Mouse (Mus musculus) adipocyte (in vitro differentiated cells): ENCODE data around the gene Odf2l.

Source experiments
- DNase-seq: peaks from one replicate; pipeline ENCODE4 v3.0.0-alpha.2; 2016; ENCODE audit warnings: low spot score

Odf2l gene

DNA sequence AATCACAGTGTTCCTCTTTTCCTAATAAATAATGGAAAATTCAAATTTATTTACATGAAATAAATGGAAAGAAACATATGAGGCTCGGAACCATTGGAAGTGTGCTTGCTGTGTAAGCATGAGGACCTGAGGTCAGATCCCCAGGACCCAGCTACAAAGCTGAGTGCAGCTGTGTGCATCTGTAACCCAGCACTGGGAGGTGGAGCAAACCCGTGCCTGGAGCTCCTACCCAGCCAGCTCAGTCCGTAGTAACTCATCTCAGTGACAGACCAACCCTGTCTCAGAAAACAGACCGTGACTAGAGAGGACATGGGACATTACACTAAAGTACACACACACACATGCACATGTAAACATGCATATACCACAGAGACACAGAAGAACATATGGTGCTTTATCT, 21.8 kb downstream of the Odf2l start:
- DNase-seq, result no peak

DNA sequence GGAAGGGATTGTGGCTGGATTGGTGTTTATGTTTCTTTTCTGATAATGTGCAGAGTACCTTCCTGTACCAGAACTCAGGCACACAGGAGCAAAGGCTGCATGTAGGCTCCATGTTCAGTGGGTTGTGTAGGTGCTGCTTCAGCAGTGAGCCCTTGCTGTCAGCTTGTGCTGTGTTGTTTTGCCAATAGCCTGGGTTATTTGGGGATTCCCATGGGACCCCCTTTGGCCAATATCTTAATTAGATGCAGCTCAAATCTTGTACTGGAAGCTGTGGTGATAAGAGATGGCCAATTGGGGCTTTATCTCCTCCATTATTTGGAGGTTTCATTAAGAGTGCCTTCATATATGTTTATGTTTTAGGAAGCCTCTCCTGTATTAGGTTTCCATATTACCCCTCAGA, 24.5 kb downstream of the Odf2l start:
- DNase-seq, result no peak

DNA sequence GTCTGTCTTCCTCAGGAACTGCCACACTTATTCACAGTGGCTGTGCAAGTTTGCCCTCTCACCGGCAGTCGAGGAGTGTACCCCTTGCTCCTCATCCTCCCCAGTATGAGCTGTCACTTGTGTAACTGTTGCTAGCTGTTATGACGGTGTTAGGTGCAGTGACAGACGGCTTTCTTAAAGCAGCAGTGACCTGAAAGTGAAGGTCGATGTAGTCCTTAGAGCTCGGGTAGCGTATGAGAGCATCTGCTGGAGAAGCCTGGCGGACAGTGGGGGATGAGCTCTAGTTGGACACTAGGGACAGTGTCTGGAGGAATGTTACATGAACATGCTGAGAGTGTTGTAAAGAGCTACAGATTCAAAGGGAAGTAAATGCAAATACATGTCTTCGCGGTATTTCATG, 25.5 kb downstream of the Odf2l start:
- no peak for DNase-seq

DNA sequence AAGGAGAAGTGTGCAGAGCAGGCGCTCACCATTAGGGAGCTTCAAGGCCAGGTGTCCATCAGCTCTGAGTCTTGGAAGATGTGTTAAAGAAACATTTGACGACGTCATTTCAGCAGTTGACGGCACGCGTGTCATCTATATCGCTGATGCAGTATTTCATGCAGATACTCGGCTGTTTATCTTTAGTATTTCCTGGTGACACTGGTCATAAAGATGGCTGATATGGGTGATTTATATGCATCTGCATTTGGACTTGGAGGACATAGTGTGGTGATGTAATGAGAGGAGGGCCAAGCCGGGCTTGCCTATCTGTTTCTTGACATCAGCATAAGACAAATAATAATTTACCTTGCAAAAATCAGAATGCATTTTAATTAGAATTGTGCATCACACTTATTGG, 28.5 kb downstream of the Odf2l start:
- no peak for DNase-seq

DNA sequence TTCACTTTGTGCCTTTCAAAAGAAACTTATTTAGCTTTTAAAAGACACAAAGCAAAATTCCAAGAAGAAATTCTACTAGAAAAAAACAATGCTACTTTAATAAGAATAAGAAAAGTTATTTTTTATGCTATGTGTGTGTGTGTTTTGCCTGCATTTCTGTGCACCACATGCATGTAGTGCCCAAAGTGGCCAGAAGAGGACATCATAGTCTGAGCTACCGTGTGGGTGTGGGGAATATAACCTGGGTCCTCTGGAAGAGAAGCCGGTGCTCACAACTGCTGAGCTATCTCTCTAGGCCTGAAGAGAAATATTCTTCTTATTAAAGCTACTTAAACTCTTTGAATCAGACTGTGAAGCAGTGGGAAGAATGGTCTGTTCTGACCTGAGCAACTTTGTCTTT, 29.1 kb downstream of the Odf2l start:
- peak; percentile 30 for DNase-seq

DNA sequence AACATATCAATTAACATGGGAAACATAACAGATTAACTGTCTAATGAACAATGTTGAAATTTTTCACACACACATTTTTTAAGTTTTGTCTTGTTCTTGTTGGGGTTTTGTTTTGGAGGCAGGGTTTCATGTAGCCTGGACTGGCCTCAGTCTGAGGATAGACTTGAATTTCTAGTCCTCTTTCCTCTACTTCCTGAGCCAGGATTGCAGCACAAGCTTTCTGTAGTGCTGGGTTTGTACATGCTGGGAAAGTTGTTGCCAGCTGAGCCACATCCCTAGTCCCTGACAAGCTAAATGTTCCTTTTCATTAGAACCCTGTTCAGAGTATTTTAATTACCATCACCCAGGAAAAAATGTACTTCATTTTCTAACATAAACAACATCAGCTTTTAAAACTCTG, 29.6 kb downstream of the Odf2l start:
- peak; percentile 78 for DNase-seq

DNA sequence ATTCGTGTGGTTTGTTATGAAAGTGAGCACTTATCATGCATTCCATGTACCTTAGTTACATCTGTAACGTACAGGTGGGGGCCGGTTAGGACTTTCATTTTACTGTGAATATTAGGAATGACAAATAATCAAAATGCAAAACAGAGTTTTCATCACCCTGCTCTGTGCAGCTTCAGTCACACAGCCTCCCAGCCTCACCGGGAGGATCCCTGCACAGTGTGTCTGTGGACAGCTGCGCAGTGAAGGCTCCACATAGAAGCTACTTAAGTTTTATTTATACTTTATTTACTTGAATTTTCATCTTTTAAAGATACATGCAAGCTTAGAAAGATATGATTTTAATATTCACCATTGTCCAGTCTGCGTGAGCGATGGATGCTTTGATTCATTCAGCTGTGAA, 32.7 kb downstream of the Odf2l start:
- no peak for DNase-seq

DNA sequence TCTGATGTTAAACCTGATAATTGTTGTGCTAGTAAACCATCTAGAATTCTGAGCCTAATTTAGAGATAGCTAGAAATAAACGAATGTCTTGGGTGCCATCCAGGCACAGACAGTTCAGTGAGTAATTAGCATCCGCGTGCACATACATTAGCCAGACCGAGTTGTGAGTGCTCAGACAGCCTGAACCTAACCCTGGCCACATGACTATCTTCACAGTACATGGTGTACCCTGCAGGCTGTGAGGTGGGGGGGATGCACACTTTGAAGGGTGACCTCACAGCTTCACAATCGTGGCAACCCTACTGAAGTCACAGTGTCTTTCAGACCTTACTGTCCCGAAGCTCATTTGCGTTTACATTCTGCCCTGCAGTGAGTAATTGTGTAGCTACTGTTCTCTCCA, 33.5 kb downstream of the Odf2l start:
- no peak for DNase-seq

DNA sequence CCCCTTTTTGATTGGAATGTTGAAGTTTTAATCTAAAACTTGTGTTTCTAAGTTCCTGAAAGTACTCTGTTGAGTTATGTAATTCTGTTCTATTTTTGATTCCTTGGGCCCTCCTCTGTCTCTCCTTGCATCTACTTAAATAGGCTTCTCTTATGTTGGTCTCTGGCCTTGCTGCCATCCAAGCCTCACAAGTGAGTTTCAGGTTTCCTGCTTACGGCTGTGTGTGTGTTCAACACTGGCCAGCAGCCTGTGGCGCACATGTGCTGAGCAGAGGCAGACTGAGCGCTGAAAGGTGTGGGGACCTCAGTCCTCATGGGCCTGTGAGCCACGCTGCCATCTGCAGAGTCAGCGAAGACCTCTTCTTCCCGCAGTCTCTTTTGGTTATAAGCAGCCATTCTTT, 38.5 kb downstream of the Odf2l start:
- peak; percentile 8 for DNase-seq

DNA sequence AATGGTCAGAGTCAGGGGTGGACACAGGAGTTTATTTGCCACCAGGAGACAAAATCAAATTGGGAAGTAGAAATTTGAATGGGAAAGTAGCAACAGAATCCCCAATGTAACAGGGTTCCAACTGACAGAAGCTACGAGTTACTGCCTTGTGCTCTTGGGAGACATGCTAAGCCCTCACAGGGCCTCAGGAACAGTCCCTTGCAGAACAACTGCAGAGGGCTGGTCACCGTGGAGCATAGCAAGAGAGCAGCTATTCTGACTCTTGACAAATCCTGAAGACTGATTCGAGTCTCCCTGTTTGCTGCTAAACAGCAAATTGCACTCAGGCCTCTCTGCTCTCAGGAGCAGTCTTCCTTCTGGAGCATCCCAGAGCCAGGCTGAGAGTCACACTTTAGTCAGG, 40.1 kb downstream of the Odf2l start:
- DNase-seq, result no peak

DNA sequence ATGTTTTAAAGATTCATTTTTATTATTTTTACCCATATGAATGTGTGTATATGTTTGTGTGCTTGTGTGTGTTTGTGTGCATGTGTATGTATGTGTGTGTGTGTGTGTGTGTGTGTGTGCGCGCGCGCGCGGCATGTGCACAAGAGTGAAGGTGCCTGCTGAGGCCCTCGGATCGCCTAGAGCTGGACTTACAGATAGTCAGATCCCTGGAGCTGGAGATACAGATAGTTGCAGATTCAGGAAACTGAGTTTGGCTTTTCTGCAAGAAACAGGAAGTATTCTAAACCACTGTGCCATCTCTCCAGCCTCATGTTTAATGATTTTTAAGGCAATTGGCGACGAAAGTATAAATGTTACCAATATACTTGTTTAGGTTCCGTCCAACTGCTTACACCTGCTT, 48.4 kb downstream of the Odf2l start:
- DNase-seq, result no peak

DNA sequence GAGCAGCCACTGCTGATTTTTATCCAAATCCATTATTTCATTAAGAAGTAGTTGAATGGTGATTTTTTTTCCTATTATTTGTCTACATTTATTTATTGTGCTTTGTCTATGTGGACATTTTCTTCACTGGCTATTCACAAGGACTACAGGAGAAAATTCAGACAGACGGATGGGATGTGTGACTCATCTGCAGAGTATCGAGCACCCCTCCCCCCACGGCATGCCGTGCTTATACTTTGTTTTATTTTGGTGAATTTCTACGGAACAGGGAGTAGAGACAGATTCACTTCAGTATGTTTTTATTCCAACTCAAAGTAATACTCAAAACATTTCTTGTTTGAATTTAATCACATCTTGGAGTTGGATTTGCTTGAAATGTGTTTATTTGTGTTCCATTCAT, 49.4 kb downstream of the Odf2l start:
- no peak for DNase-seq

DNA sequence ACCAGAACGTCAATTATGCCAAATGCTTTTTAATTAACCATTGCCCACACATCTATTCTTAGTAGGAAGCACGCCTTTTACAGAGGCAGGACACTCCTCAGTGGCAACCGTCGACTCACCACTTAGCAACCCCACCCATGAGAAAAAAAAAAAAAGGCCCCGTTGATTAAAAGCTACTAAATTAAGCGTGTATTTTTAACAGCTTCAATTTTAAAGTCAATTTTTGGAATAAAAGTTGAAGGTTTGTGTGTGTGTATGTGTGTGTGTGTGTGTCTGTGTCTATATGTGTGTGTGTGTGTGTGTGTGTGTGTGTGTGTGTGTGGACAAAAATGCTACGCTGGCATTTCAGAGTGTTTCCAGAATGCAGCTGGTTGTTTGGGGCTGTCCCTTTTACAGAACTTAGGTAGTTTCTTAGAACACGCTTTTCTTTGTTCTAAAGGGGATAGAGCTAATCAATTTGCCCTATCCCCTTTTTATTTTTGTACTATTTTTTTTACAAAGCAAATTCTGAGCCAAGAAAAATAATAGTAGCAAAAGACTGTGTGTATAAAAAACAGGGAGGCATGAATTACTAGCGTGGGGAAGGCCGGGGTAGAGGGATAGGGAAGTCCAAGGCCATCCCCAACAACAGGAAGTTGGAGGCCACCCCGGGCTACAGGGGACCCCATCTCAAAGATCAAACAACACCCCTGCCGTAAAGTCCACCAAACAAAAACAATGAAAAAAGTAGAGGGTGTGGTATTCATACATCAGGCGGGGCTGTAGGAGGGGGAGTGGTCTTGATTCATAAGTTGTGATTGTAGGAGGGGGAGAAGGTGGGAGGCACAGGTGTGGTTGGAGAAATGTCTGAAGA, 50.7 kb downstream of the Odf2l start:
- no peak for DNase-seq

DNA sequence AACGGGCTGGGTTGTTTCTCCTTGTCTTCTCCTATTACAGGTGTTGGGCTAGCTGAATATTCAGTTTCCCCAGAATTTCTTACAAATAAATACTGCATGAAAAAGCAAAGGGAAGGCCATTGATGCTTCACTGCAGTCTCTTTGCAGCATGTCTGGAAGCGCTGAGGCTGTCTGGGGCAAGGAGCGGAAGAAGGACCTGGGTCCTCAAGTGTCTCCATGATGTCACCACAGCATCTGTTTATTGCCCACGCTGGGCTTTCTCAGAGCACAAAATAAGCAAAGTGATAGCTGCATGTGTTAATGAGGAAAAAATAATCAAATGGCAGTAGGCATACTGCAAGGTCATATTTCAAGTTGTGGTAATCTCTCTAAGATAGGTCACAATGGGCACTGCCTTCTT, 51.6 kb downstream of the Odf2l start:
- no peak for DNase-seq

DNA sequence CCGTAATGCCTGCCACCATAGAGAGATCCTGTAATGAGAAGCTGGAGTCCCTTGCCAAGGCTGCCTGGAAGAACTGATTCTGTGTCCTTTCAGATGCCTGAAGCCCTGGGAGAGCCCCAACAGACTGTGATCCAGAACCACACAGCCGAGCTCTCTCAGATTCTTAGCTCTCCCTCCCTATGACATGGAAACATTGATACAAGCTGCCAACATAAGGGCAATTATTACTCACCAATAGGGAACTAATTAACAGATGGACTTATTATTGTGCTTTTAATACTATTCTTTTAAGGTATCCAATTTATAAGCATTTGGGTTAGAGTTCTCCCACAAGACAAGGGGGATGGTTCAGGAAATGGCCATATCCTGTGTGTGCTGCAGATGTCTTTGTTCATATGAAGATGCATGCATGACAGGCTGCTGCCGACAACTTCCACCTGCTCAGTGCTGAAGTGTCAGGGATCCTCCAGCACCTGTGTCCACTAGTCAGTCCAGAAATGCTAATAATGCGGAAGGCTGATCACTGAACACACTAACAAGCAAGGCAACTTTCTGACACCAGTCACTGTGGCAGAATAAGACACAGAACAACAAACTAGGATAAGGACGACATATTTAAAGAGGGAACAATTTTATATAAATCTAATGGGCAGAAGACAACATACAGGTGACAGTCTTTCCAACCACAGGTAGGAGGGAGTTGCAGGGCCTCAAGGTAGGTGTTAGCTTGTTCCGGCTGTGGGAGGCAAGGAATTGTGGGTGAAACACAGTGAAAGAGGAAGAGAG, 52.4 kb downstream of the Odf2l start:
- DNase-seq, result no peak

DNA sequence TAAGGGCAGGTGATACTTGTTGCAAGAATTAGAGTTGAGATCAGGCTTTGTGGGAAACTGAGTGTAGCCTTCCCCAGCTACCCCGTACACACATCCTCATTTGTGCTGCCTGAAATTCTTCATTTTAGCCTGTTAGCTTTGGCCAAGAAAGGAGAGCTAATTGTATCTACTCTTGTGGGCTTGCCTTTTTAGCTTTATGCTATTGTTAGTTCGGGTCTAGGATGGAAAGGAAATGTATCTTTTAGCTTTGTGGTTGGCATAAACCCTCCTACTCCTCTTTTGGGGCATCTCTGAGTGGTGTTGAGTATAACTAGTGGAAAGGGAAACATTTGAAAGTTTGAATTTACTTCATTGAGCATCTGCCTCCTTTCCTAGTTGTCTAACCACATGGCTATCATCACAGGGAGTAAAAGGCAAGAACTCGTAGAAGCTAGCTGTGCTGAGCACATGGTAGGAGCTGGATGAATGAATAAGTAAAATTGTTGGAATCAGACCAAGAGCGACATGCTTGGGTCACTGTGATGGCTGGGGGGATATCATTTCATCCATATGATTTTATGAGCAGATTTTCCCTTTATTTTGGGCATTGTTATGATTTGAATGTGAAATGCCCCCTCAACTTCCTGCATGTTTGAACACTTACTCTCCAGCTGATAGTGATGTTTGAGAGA, 53.1 kb downstream of the Odf2l start:
- no peak for DNase-seq

DNA sequence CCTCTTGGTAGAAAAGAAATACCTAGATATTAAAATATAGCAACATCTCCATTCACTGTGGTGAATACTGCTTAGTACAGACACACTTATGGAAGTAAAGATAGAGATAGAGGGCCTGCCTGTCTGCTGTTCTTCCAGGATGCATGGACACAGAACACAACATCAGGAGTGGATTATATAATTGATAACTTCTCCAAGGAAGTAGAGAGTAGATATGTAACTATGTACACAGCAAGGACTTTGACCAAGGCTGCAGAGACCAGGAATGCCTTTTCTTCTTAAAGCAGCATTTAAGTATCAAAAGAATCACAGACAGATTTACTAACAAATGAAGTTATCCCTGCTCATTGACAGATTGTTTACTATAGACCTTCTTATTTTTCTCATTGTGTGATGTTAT, 66.3 kb downstream of the Odf2l start:
- no peak for DNase-seq

DNA sequence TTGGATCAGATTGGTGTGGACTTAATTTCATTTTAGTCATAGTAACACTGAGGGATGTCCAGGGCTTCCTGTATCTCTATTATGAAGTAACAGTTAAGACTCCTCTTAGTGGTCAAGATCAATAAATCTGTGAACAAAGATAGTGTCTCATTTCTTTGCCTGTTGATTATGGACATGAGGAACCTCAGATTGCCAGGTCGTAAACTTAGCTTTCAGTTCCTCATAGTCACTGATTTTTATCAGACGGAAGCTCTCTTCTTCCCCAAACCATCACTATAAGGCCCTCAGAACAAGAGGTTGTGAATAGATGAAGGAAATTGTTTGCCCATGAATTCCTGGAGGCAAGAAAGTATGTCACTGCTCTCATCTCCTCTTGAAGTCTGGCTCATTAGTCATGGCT, 73.6 kb downstream of the Odf2l start:
- no peak for DNase-seq

DNA sequence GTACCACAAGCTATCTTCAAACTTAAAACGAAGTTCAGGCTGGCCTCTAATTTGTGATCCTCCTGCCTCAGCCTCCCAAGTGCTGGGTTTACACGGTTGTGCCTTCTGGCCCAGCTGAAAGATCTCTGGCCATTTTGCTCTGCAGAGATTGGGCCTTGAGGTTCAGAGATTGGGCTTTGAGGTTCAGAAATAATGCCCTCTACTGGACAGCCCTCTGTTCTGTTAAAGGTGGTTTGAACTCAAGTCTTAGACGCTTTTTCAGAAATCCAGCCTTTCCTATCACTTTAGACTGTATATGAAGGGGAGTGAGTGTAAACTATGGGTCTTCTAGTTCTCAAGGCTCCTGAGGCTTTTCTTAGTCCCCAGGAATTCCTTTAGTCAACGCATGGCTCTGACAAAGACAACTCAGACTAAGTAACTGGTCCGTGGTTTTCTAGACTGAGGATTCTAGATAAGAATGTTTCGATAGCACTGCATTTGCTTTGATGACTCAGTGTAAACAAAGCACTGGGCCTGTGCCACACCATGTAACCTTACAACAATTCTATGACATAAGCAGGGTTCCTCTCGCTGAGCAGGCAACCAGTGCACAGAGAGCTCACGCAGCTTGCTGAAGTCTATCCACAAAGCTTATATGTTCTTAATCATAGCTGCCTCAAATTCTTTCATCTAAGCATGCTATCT, 77.0 kb downstream of the Odf2l start:
- no peak for DNase-seq

DNA sequence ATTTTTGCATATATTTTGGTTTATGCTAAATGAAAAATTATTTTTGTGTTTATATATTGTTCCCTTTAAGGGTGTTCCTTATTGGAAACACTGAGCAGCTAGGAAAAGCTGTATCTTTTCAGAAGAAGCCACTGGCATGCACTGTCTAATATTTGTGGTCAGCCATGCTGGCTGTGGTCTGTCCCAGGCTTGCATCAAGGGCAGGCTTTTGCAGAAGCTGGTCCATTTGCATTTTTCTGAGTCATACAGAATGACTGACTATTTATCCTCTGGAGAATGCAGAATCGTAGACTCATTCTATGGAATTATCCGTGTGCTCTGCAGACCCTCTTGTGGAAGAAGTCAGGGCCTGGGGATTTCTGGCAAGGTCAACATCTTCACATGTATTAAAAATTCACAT, 79.7 kb downstream of the Odf2l start:
- DNase-seq, result no peak
